In the genomic region with DNA sequence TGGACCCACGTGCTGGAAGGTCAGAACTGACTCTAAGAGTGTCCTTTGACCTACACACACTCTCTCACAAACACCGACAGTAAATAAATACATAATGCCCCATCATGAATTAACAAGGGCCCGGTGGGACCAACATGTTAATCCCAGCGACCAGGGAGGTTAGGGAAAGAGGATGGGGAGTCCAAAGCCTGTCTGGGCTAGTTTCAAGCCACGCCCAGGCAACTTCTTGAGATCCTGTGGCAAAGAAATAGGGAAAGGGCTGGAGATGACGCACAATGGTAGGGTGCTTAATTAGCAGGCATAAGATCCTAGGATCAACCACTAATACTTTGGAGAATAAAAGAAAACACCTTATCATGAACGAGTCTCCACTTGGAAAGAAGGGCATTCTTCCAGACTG, we compare ENCODE assay signal across 10 mouse cellular contexts. TPM values are rescaled to one million over a fixed set of nuclear protein-coding genes. Genes with fewer than 3 reads are reported as not detected.
DNase-seq lines count a peak whose midpoint lies in the region; ATAC-seq and TF ChIP-seq lines count a peak whose summit lies in the region.
"Had no signal": no experiment of that assay in that cellular context is flagged by ENCODE, and none has a peak within 500 bp of the region (broad histone marks: within the 10 kb centered on the region; RNA-seq: fewer than 3 reads in every experiment).

No protein-coding gene starts in this region.

- H3K27ac ChIP-seq in heart, embryonic 12.5 days (ENCODE audit: poor library complexity, severe bottlenecking), result no peak overlapping the region
- no peak overlapping the region for H3K27ac ChIP-seq in hindbrain, embryonic 13.5 days
- no peak overlapping the region for H3K27ac ChIP-seq in midbrain, embryonic 12.5 days (replicated peaks)

- no peak for DNase-seq in heart, adult 18-20 months
- DNase-seq in G1E (ENCODE audit: low spot score), result no peak
- no peak for DNase-seq in frontal cortex, postnatal 14 days (ENCODE audit: low spot score in 2 of 2)
- DNase-seq: B cell, adult 2 months had no signal

- no peaks in the 10 kb centered on the region for H3K27me3 ChIP-seq in heart, embryonic 12.5 days (replicated peaks)
- H3K27me3 ChIP-seq in G1E (ENCODE audit: insufficient read depth, low read length), result no peaks in the 10 kb centered on the region
- H3K27me3 ChIP-seq in hindbrain, embryonic 13.5 days, result no peaks in the 10 kb centered on the region
- no peaks in the 10 kb centered on the region for H3K27me3 ChIP-seq in midbrain, embryonic 12.5 days

- ATAC-seq in heart, embryonic 12.5 days (ENCODE audit: insufficient number of reproducible peaks, low FRiP score), result no peak
- no peak for ATAC-seq in G1E (ENCODE audit: extremely low read depth, insufficient number of reproducible peaks, low FRiP score, poor library complexity, severe bottlenecking)
- ATAC-seq in hindbrain, embryonic 13.5 days (ENCODE audit: low FRiP score), result no peak
- no peak for ATAC-seq in midbrain, embryonic 12.5 days (ENCODE audit: low FRiP score, low read depth)
- no peak for ATAC-seq in activated CD4-positive, CD25-positive, alpha-beta regulatory T cell, adult 4 months
- no peak for ATAC-seq in erythroid progenitor cell, adult 5-6 weeks (replicated peaks; ENCODE audit: low FRiP score, poor library complexity, severe bottlenecking)

- H3K9me3 ChIP-seq in heart, embryonic 12.5 days (replicated peaks), result no peaks in the 10 kb centered on the region
- no peaks in the 10 kb centered on the region for H3K9me3 ChIP-seq in G1E (replicated peaks)
- no peaks in the 10 kb centered on the region for H3K9me3 ChIP-seq in hindbrain, embryonic 13.5 days
- H3K9me3 ChIP-seq in midbrain, embryonic 12.5 days, result no peaks in the 10 kb centered on the region

- WGBS in heart, embryonic 12.5 days, result 82% methylated on average over 7 of the region's 7 CpGs
- 79% methylated on average over 7 of the region's 7 CpGs for WGBS in hindbrain, embryonic 13.5 days
- WGBS in midbrain, embryonic 12.5 days, result 81% methylated on average over 7 of the region's 7 CpGs

- no peak overlapping the region for H3K9ac ChIP-seq in heart, embryonic 12.5 days
- H3K9ac ChIP-seq in hindbrain, embryonic 13.5 days, result peak overlapping the region; percentile 43
- no peak overlapping the region; the same call in 1 of the 2 replicates for H3K9ac ChIP-seq in midbrain, embryonic 12.5 days (replicated peaks)

- peak overlapping the region; percentile 61 for H3K4me2 ChIP-seq in heart, embryonic 12.5 days
- peak overlapping the region; percentile 44 for H3K4me2 ChIP-seq in hindbrain, embryonic 13.5 days
- peak overlapping the region; percentile 87 for H3K4me2 ChIP-seq in midbrain, embryonic 12.5 days (replicated peaks)

- peaks cover 20% of the 10 kb centered on the region for H3K4me1 ChIP-seq in heart, embryonic 12.5 days (replicated peaks)
- H3K4me1 ChIP-seq in G1E (ENCODE audit: insufficient read depth, low read depth, low read length), result peaks cover 26% of the 10 kb centered on the region
- H3K4me1 ChIP-seq in hindbrain, embryonic 13.5 days (replicated peaks), result peaks cover 13% of the 10 kb centered on the region
- peaks cover 11% of the 10 kb centered on the region for H3K4me1 ChIP-seq in midbrain, embryonic 12.5 days

- TF ChIP-seq CTCF in G1E (IDR thresholded peaks at IDR 0.05; ENCODE audit: low read depth, low read length), result no peak

- peaks cover 43% of the 10 kb centered on the region for H3K36me3 ChIP-seq in heart, embryonic 12.5 days
- H3K36me3 ChIP-seq in G1E (replicated peaks), result peaks cover 45% of the 10 kb centered on the region
- H3K36me3 ChIP-seq in hindbrain, embryonic 13.5 days, result peaks cover 39% of the 10 kb centered on the region
- peaks cover 42% of the 10 kb centered on the region for H3K36me3 ChIP-seq in midbrain, embryonic 12.5 days

- peak overlapping the region; percentile 27 for H3K4me3 ChIP-seq in heart, embryonic 12.5 days
- H3K4me3 ChIP-seq in G1E (ENCODE audit: low read depth, low read length), result peak overlapping the region; percentile 57; the same call in 1 of the 2 replicates
- peak overlapping the region; percentile 23 for H3K4me3 ChIP-seq in hindbrain, embryonic 13.5 days
- peak overlapping the region; percentile 20 for H3K4me3 ChIP-seq in midbrain, embryonic 12.5 days

RNA-seq across cellular contexts. Expression of a gene that starts 2.5 kb away (rescaled TPM):
- 42.8 and 46.9 TPM in 2 replicates for polyA plus RNA-seq in heart, embryonic 12.5 days (2016; fragmentation: Nextera tagmentation; extraction: Ambion mirVana)
- total RNA-seq in heart, adult 18-20 months (2021), result 1 to 10 TPM; 2.2 to 2.5 TPM
- 25.2 and 31.4 TPM in 2 replicates for total RNA-seq in G1E (2014; fragmentation: Nextera tagmentation)
- total RNA-seq in G1E (2017), result 14.4 and 14.6 TPM in 2 replicates
- polyA plus RNA-seq in G1E (2012), result 12.7 and 12.9 TPM in 2 replicates
- polyA plus RNA-seq in hindbrain, embryonic 13.5 days (2015; fragmentation: Nextera tagmentation; extraction: Ambion mirVana), result 59.7 and 61.1 TPM in 2 replicates
- polyA plus RNA-seq in midbrain, embryonic 12.5 days (2016; fragmentation: Nextera tagmentation; extraction: Ambion mirVana), result 66.3 and 67.0 TPM in 2 replicates
- 10 to 100 TPM; 16.1 to 18.6 TPM for polyA plus RNA-seq in activated CD4-positive, CD25-positive, alpha-beta regulatory T cell, adult 4 months (2017; shearing (Covaris generic))
- 57.0 and 57.3 TPM in 2 replicates for total RNA-seq in erythroid progenitor cell, adult 5-6 weeks (2015; ENCODE audit: low replicate concordance)
- 55.2 and 94.3 TPM in 2 replicates for total RNA-seq in erythroid progenitor cell, adult 5-6 weeks (2017; ENCODE audit: low replicate concordance)

RNA-seq across cellular contexts. Expression of a gene that starts 4.3 kb away (rescaled TPM):
- 53.8 and 59.3 TPM in 2 replicates for polyA plus RNA-seq in heart, embryonic 12.5 days (2016; fragmentation: Nextera tagmentation; extraction: Ambion mirVana)
- total RNA-seq in heart, adult 18-20 months (2021), result 10 to 100 TPM; 27.5 to 27.8 TPM
- total RNA-seq in G1E (2014; fragmentation: Nextera tagmentation), result 18.1 and 22.5 TPM in 2 replicates
- 35.8 and 42.5 TPM in 2 replicates for total RNA-seq in G1E (2017)
- 31.7 and 34.2 TPM in 2 replicates for polyA plus RNA-seq in G1E (2012)
- 58.7 and 60.6 TPM in 2 replicates for polyA plus RNA-seq in hindbrain, embryonic 13.5 days (2015; fragmentation: Nextera tagmentation; extraction: Ambion mirVana)
- polyA plus RNA-seq in midbrain, embryonic 12.5 days (2016; fragmentation: Nextera tagmentation; extraction: Ambion mirVana), result 76.7 and 78.6 TPM in 2 replicates
- polyA plus RNA-seq in activated CD4-positive, CD25-positive, alpha-beta regulatory T cell, adult 4 months (2017; shearing (Covaris generic)), result 1 to 10 TPM; 7.0 to 7.4 TPM
- 9.6 and 22.0 TPM in 2 replicates for total RNA-seq in erythroid progenitor cell, adult 5-6 weeks (2015; ENCODE audit: low replicate concordance)
- total RNA-seq in erythroid progenitor cell, adult 5-6 weeks (2017; ENCODE audit: low replicate concordance), result 11.0 and 18.6 TPM in 2 replicates

RNA-seq across cellular contexts. Expression of a gene that starts 9.8 kb away (rescaled TPM):
- 201 and 224 TPM in 2 replicates for polyA plus RNA-seq in heart, embryonic 12.5 days (2016; fragmentation: Nextera tagmentation; extraction: Ambion mirVana)
- 10 to 100 TPM; 27.0 to 43.8 TPM for total RNA-seq in heart, adult 18-20 months (2021)
- total RNA-seq in G1E (2014; fragmentation: Nextera tagmentation) (378 and 465 TPM in 2 replicates), G1E (2017) (87.1 and 116 TPM in 2 replicates)
- polyA plus RNA-seq in G1E (2012), result 284 and 322 TPM in 2 replicates
- polyA plus RNA-seq in hindbrain, embryonic 13.5 days (2015; fragmentation: Nextera tagmentation; extraction: Ambion mirVana), result 186 and 205 TPM in 2 replicates
- polyA plus RNA-seq in midbrain, embryonic 12.5 days (2016; fragmentation: Nextera tagmentation; extraction: Ambion mirVana), result 280 and 286 TPM in 2 replicates
- 100 to 1,000 TPM in 1 of 2 experiments, 1 to 10 TPM in 1; 5.1 to 101 TPM for polyA plus RNA-seq in activated CD4-positive, CD25-positive, alpha-beta regulatory T cell, adult 4 months (2017; shearing (Covaris generic))
- 57.8 and 102 TPM in 2 replicates for total RNA-seq in erythroid progenitor cell, adult 5-6 weeks (2015; ENCODE audit: low replicate concordance)
- total RNA-seq in erythroid progenitor cell, adult 5-6 weeks (2017; ENCODE audit: low replicate concordance), result 15.3 and 42.5 TPM in 2 replicates

RNA-seq across cellular contexts. Expression of a gene that starts 23.1 kb away (rescaled TPM):
- 0.14 and 0.15 TPM in 2 replicates for polyA plus RNA-seq in heart, embryonic 12.5 days (2016; fragmentation: Nextera tagmentation; extraction: Ambion mirVana)
- not detected for total RNA-seq in heart, adult 18-20 months (2021)
- total RNA-seq in G1E (2014; fragmentation: Nextera tagmentation) (not detected in 2 replicates), G1E (2017) (0.06 and 0.16 TPM in 2 replicates)
- polyA plus RNA-seq in G1E (2012), result not detected in 2 replicates
- 0.80 and 1.6 TPM in 2 replicates for polyA plus RNA-seq in hindbrain, embryonic 13.5 days (2015; fragmentation: Nextera tagmentation; extraction: Ambion mirVana)
- 0.22 and 0.63 TPM in 2 replicates for polyA plus RNA-seq in midbrain, embryonic 12.5 days (2016; fragmentation: Nextera tagmentation; extraction: Ambion mirVana)
- polyA plus RNA-seq in activated CD4-positive, CD25-positive, alpha-beta regulatory T cell, adult 4 months (2017; shearing (Covaris generic)), result not detected
- total RNA-seq in erythroid progenitor cell, adult 5-6 weeks (2015; ENCODE audit: low replicate concordance), result 2.9 TPM in 1 of 2 replicates, not detected in the other
- total RNA-seq in erythroid progenitor cell, adult 5-6 weeks (2017; ENCODE audit: low replicate concordance), result 1.4 TPM in 1 of 2 replicates, not detected in the other
- total RNA-seq: gastrocnemius, adult 8-10 months had no signal

RNA-seq across cellular contexts. Expression of a gene that starts 23.5 kb away (rescaled TPM):
- polyA plus RNA-seq in heart, embryonic 12.5 days (2016; fragmentation: Nextera tagmentation; extraction: Ambion mirVana), result 11.0 and 11.3 TPM in 2 replicates
- total RNA-seq in heart, adult 18-20 months (2021), result 10 to 100 TPM; 18.1 to 18.6 TPM
- total RNA-seq in G1E (2014; fragmentation: Nextera tagmentation) (35.6 and 114 TPM in 2 replicates), G1E (2017) (12.5 and 14.3 TPM in 2 replicates)
- 22.1 and 29.3 TPM in 2 replicates for polyA plus RNA-seq in G1E (2012)
- polyA plus RNA-seq in hindbrain, embryonic 13.5 days (2015; fragmentation: Nextera tagmentation; extraction: Ambion mirVana), result 11.5 and 14.3 TPM in 2 replicates
- polyA plus RNA-seq in midbrain, embryonic 12.5 days (2016; fragmentation: Nextera tagmentation; extraction: Ambion mirVana), result 15.0 and 15.1 TPM in 2 replicates
- polyA plus RNA-seq in activated CD4-positive, CD25-positive, alpha-beta regulatory T cell, adult 4 months (2017; shearing (Covaris generic)), result 1 to 10 TPM; 6.6 to 7.0 TPM
- 306 and 341 TPM in 2 replicates for total RNA-seq in erythroid progenitor cell, adult 5-6 weeks (2015; ENCODE audit: low replicate concordance)
- 296 and 297 TPM in 2 replicates for total RNA-seq in erythroid progenitor cell, adult 5-6 weeks (2017; ENCODE audit: low replicate concordance)
